Mouse (Mus musculus) adipocyte (in vitro differentiated cells): ENCODE data around the gene Map1a.

Experiments
- DNase-seq: peaks from one replicate; pipeline ENCODE4 v3.0.0-alpha.2; 2016; ENCODE audit warnings: low spot score

The Map1a gene

GRCm38 (mm10) chr2:121308997-121309416 is 19.6 kb downstream of the Map1a start:
- no peak for DNase-seq

DNA sequence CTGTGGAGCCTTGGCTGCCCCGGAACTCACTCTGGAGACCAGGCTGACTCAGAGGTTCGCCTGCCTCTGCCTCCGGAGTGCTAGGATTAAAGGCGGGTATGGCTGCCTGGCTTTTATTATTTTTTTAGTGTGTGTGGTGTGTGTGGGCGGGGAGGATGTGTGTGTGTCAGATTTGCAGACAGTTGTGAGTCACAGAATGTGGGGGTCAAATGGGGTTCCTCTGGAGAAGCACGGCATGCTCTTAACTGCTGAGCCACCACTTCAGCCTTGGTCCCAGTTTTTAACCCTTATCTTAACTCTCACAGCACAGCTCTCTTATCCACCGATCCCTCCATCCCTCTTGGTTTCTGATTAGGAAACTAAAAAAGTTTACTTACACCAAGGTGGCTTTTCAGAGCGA is 26.9 kb downstream of the Map1a start:
- no peak for DNase-seq

- DNase-seq = no peak
Measured at GRCm38 (mm10) chr2:121323041-121323440, 33.6 kb downstream of the Map1a start.

DNA sequence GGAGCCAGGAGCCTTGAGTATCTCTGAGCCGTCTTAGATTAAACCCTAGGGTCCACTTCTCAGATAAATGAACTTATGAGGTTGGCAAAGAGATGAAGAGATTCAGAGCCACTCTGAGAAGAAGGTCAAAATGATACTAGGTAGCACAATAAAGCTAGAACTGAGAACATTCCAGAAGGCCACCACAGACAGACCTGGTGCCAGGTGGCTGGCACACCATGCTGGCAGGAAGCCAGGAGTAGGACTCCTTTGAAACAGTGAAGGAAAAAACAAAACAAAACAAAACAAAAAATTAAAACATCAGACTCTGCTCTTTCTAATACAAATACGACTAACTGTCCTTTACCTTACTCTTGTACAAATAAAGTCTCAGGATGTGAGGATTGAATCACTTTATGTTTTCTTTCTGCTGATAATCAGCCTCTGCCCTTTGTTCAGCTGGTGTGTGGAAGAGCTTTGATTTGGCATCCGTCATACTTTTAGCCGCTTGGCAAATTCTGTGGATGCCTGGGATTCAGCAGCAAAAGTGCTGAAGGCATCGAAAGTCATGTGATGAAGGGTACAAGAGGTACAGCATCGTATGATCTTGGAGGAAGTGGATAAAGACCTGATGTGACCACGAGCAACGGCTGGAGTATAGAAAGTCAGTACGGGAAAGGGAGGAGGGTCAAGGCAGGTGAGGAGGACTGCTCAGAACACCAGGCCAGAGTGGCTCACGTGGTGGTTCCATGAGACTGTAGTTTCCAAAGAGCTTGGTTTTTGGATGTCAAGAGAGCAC is 34.5 kb downstream of the Map1a start:
- no peak for DNase-seq

DNA sequence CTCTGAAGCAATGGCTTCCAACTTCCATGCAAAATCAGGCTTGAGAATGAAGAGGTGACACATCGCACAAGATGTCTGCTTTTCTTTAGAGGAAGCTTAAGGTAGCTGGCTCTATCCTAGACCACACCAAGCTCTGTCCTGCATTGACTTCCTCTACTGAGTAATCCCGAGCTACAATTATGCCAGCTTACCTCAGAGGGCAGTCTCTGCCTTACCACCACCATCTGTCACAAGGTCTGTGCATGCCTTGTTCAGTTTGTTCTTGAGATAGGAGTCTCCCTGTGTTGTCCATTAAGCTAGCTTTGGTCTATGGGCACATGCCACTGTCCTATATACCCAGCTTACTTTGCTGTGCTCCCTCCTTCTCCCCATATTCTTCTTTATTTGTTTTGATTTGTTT is 40.1 kb downstream of the Map1a start:
- no peak for DNase-seq

DNA sequence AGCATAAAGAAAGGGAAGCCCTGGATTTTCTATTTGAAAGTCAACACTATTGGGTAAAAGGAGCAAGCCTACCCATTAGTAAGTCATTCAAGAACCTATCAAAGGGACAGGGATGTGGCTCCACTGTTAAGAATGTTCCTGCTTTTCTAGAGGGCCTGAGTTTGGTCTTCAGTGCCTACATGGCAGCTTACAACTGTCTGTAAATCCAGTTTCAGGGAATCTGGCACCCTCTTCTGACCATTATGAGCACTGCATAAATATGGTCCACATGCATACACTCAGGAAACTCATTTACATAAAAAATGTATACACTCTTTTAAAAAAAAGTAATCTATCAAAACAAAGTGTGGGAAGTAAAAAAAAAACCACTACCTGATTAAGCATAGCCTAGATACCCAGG is 49.7 kb downstream of the Map1a start:
- DNase-seq = no peak

GRCm38 (mm10) chr2:121353156-121353555 is 63.8 kb downstream of the Map1a start:
- peak; percentile 51 for DNase-seq

- peak; percentile 39 for DNase-seq
Measured at GRCm38 (mm10) chr2:121354378-121354777, 65.0 kb downstream of the Map1a start.

DNA sequence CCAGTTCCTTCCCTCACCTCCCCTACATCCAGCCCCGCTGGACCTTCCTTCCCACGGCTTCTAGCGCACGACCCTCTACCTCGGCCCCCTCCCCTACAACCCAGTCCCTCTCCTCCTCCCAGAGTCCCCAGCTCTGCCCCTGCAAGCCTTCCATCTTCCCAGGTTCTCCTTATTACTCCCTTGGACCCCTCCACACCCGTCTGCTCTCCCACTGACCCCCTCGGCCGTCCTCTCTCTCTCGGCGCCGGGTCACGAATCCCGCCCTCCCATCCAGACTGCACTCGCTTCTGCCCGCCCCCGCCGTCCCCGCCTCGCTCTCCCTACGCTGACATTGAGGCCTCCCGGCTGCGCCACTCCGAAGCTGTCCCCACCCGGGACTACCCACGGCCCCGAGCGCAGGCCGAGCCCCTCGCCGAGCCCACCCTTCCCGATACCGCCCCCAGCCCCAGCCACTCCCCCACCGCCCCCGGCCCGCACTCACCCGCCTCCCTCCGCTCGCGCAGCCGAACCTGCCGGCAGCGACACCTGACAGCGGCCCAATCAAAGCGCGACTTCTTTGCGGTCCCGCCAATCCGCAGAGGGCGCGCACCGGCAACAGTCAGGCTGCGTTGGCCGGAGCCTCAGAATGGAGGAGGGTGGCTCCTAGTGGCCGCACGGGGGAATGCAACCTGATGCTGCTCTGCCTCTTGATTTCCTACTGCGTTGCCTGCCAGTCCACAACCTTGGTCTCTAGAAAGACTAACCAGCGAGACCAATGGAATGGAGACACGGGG is 65.6 kb downstream of the Map1a start, which contains the start of gene Ppip5k1:
Ppip5k1 (minus strand) TSS at position 577 of the 773 bp plus-strand sequence.
- DNase-seq = peak; percentile 96

GRCm38 (mm10) chr2:121357494-121357893 is 68.1 kb downstream of the Map1a start, which contains the start of gene Ckmt1:
Ckmt1 (plus strand) TSS chr2:121357714.
- DNase-seq = no peak

DNA sequence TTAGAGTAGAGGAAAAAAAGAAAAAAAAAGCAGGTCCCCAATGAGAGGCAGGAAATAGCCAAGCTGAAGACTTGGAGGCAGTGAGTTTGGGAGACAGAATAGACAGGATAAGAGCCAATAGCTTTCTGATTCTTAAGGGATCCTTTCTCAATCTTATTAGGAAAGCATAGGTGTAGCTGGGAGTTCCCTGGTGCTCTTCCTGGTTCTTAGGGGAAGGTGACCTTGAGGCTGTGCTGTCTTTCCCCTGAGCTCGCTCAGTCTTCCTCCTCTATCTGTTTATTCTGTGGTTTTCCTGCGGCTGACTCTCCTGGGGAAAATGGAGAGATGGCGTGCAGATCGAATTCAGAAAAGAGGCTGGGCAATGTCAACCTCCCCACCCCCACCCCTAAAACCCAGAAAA is 68.6 kb downstream of the Map1a start:
- DNase-seq = no peak

GRCm38 (mm10) chr2:121358381-121358780 is 69.0 kb downstream of the Map1a start:
- DNase-seq = no peak

DNA sequence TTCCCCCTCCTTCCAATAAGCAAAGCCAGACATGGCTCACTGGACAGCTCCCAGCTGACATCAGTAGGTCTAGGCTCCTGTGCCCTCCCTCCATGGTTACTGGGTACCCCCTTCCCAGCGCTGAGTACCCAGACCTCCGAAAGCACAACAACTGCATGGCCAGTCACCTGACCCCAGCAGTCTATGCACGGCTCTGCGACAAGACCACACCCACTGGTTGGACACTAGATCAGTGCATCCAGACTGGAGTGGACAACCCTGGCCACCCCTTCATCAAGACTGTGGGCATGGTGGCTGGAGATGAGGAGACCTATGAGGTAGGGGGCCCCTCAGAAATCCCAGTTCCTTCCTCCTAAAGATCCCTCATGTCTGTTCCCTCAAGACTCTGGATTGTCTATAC is 70.1 kb downstream of the Map1a start:
- DNase-seq = no peak
